Mouse (Mus musculus): Measurements from ENCODE around the gene Slc30a2. TPM values are rescaled to one million over a fixed set of nuclear protein-coding genes. Genes with fewer than 3 reads are reported as not detected.

The Slc30a2 gene
- polyA plus RNA-seq, 1 experiment: 0.05 TPM

DNA sequence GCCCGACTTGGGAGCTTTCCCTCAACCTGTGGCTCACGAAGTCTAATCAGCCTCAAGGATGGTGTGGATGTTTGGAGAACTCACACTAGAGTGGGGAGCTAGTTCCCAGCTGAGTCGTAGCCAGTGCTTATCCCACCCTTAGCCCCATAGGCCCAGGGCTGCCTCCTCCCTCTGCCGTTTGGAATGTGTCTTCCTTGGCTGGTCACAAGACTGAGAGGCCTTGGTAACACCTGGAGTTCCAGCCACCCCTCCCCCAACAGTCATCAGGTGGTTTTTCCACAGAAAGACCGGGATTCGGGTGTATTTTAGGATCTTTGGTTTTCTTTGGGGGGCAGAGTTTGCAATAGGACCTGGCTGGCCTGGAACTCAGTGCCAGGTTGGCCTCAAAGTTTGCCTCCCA lies 7.7 kb downstream of the Slc30a2 start:
- TF ChIP-seq POLR2A (IDR thresholded peaks at IDR 0.05; ENCODE audit: borderline replicate concordance, extremely low read depth, insufficient read depth, insufficient read length, poor library complexity, severe bottlenecking) (no peak), CTCF (IDR thresholded peaks at IDR 0.05; ENCODE audit: borderline replicate concordance, extremely low read depth, insufficient read depth, insufficient read length) (no peak)

DNA sequence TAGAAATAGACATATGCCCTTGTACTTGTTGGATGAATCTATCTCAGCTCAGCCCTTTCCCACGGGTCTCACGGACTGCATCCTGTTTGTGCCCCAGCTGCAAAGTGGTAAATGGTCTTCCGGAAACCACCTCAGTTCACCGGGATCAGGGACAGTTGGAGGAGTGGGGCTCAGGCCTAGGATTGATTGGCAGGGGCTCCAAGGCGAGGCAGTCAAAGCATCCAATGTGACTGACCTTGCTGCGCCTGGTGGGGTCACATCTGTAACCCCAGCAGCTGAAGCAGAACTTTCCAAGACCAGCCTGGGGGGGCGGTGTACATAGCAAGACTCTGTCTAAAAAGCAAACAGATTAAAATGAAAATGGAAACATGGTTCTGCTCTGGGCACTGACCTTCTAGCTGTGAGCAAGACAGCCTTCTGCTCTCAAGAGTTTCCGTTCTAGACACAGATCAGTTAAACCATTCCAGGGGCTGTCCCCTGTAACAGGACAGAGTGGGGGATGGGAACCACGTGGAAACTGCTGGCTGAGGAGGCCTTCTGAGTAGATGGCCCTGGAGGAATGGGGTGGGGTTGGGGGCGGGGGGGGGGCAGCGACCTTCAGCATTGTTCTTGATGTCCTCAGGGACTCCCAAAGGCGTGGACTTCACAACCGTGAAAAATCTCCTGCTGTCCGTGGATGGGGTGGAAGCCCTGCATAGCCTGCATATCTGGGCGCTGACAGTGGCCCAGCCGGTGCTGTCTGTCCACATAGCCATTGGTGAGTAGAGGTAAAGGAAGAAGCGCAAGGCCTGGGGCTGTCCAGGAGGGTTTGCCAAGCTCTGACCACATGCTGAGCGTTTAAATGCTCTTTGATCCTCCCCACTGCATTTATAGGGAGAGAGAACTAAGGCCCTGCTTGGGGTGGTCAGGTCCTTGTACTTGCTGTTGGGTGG lies 8.6 kb downstream of the Slc30a2 start:
- TF ChIP-seq CTCF (IDR thresholded peaks at IDR 0.05; ENCODE audit: borderline replicate concordance, extremely low read depth, insufficient read depth, insufficient read length) (no peak), POLR2A (IDR thresholded peaks at IDR 0.05; ENCODE audit: borderline replicate concordance, extremely low read depth, insufficient read depth, insufficient read length, poor library complexity, severe bottlenecking) (no peak)
- DNase-seq (ENCODE audit: low read depth): no peak

More for the DNA sequence above, 7.7 kb downstream of the Slc30a2 start:
- DNase-seq (ENCODE audit: low read depth): no peak

DNA sequence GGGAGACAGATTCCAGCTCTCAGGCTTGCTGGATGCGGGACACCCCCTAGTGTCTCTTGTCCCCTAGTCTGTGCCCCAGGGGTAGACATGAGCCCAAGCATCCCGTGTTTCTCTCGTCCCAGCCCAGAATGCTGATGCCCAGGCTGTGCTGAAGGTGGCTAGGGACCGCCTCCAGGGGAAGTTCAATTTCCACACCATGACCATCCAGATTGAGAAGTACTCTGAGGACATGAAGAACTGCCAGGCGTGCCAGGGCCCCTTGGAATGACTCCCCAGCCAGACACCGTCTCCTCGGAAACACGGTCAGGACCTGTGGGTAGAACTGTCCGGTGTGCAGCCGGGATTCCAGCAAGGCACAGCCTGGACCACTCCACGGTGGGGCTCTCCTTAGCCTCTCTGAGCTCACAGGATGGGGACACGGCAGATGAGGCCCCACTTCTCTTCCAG lies 9.3 kb downstream of the Slc30a2 start:
- TF ChIP-seq POLR2A (IDR thresholded peaks at IDR 0.05; ENCODE audit: borderline replicate concordance, extremely low read depth, insufficient read depth, insufficient read length, poor library complexity, severe bottlenecking): no peak
- no peak for TF ChIP-seq CTCF (IDR thresholded peaks at IDR 0.05; ENCODE audit: borderline replicate concordance, extremely low read depth, insufficient read depth, insufficient read length)
- DNase-seq (ENCODE audit: low read depth): no peak

DNA sequence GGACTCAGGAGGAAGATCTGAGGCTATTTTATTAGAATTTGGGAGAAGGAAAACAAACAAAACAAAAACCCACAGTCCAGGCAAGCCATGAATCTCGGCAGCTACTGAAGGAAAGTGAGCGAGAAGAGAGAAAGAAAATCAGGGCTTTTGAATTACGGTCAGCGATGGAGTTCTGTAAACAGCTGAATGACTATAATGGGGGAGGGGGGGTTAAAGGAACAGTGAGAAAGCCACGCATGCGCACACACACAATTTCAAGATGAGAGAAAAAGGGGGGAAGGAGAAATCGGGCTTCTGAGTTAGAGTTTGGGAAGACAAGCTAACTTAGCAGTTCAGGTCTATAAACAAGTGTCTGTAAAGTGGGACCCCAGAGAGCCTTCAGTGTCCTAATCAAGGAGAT lies 9.9 kb downstream of the Slc30a2 start:
- no peak for TF ChIP-seq POLR2A (IDR thresholded peaks at IDR 0.05; ENCODE audit: borderline replicate concordance, extremely low read depth, insufficient read depth, insufficient read length, poor library complexity, severe bottlenecking)
- no peak for TF ChIP-seq CTCF (IDR thresholded peaks at IDR 0.05; ENCODE audit: borderline replicate concordance, extremely low read depth, insufficient read depth, insufficient read length)
- DNase-seq (ENCODE audit: low read depth): no peak

DNA sequence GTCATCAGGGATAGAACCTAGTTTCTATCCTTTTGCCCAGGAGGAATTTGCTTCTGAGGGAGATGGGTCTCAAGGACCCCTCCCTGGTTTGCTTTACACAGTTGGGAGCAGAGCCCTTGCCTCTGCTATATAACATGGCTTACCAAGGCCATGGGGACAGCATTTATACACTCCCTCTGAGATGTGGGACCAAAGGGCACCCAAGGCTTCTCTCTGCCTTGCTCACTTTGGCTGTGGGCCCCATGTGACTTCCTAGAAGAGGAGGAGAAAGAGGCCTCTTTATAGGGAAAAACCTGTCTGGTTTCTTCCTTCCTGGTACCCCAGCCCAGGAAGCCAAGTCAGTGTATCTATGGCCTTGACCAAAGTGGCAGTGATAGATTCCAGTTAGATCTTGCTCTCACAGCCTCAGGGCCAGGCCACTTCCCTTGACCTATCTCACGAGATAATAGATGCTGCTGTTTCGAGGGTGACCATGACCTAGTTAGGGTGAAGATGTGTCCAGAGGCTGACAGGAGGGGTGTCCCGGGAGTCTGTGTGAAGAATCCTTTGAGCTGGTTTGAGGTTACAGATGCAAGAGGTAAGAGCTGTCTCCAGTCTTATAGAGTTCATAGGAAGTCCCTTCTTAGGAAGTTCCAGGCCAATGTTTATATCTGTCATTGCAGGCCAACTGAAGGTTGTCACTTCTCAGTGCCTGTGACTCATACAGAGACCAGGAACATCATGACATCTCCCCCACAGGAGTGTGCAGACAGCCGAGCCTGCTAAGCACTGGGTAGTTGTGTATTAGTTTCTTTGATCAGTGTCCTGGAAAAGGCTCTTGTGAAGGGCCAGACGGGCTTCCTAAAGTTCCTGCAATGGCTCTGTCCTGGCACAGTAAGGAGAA lies 10.8 kb downstream of the Slc30a2 start:
- DNase-seq (ENCODE audit: low read depth): no peak
- TF ChIP-seq POLR2A (IDR thresholded peaks at IDR 0.05; ENCODE audit: borderline replicate concordance, extremely low read depth, insufficient read depth, insufficient read length, poor library complexity, severe bottlenecking): no peak

DNA sequence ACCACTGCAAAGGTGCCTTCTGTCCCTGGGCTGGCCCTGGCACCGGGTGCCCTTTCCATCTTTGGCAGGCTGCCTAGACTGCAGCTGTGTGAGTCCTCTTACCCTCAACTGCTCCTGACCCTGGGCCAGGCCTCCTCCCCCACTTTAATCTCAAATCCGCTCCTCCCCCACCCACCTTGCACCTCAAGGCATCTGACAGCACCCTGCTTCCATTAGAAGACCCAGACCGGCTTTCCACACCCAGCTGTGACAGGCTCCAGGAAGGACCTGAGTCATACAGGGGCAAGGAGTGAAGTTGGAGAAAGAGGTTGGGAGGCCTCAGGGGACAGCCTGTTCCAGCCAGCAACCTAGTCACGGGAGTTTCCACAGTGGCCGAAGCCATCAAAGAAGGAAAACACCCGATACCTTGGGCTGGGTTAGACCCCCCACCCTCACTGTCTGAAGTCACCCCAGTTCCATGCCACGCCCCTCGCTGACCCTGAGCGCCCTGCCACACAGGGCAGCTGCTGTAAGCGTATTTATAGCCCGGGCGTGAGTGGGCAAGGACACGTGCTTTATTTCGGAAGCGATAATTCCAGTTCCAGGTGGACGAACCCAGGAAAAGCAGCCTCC lies 13.0 kb downstream of the Slc30a2 start:
- no peak for DNase-seq (ENCODE audit: low read depth)
- TF ChIP-seq CTCF (IDR thresholded peaks at IDR 0.05; ENCODE audit: borderline replicate concordance, extremely low read depth, insufficient read depth, insufficient read length) (no peak), POLR2A (IDR thresholded peaks at IDR 0.05; ENCODE audit: borderline replicate concordance, extremely low read depth, insufficient read depth, insufficient read length, poor library complexity, severe bottlenecking) (no peak)

DNA sequence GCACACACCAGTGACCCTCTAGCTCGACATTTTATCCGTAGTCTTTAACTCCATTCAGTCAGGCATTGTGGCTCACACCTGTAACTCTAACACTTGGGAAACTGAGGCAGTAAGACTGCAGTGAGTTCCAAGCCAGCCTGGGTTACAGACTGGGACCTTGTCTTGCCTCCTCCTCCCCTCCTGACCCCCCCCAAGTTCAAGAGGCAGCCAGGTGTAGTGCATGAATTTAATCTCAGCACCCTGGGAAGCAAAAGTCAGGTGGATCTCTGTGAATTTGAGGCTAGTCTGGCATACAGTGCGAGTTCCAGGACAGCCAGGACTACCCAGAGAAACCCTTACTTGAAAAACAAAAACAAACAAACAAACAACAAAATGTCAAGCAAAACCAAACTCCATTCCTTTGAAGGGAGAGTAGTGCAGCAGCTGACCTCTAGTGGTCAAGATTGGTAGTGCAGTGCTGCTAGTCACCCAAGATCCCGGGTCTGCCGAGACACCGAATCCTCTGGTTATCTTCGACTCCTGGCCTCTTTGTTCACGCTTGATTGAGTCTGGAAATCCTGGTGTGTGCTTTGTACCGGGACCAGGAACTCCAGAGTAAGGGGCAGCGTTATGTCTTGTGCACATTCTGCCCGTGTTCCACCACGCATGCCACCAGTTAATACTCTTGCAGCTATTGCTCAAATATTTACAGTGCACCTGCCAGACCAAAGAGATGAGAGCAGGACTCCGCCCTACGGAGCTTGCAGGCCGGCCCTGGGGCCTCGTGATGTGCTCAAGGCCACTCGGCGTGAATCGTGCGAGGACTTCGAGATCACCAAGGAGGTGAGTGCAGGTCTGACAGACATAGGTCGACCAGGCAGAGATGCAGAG lies 13.8 kb downstream of the Slc30a2 start:
- peak; percentile 91 for TF ChIP-seq CTCF (IDR thresholded peaks at IDR 0.05; ENCODE audit: borderline replicate concordance, extremely low read depth, insufficient read depth, insufficient read length)
- no peak for TF ChIP-seq POLR2A (IDR thresholded peaks at IDR 0.05; ENCODE audit: borderline replicate concordance, extremely low read depth, insufficient read depth, insufficient read length, poor library complexity, severe bottlenecking)
- DNase-seq (ENCODE audit: low read depth): peak; percentile 88

DNA sequence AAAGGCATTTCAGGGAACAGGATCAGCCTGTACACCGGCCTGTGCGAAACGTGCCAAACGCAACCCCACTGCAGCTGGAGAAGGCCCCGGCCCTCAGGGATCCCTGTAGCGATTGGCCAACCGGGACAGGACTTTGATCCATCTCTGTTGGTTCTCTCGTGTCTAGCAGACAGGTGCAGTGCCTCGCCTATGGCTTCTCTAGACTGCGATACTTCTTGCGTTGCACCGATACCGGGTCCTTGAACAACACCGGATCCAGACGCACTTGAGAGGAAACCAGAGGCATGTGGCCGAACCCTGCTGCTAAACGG lies 14.4 kb downstream of the Slc30a2 start:
- no peak for DNase-seq (ENCODE audit: low read depth)
- no peak for TF ChIP-seq POLR2A (IDR thresholded peaks at IDR 0.05; ENCODE audit: borderline replicate concordance, extremely low read depth, insufficient read depth, insufficient read length, poor library complexity, severe bottlenecking)
- TF ChIP-seq CTCF (IDR thresholded peaks at IDR 0.05; ENCODE audit: borderline replicate concordance, extremely low read depth, insufficient read depth, insufficient read length): no peak

DNA sequence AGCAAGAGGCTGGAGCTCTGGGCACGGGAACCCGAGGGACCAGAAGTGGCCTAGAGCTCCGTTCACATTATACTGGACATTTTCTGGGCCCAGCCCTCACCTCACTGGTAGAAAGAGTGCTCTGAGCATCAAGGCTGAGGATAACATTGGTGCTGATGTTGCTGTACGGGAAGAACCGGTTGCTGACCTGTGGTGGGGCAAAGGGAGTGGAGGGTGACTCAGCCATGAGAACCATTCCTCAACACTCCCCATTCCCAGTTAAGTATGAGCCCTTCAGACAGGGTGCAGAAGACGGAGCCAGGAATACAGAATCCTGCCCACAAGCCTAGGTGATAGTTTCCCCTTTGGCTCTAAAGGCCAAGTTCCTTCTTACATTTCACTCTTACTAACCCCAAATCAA lies 16.7 kb downstream of the Slc30a2 start:
- no peak for DNase-seq (ENCODE audit: low read depth)
- TF ChIP-seq CTCF (IDR thresholded peaks at IDR 0.05; ENCODE audit: borderline replicate concordance, extremely low read depth, insufficient read depth, insufficient read length): no peak
- TF ChIP-seq POLR2A (IDR thresholded peaks at IDR 0.05; ENCODE audit: borderline replicate concordance, extremely low read depth, insufficient read depth, insufficient read length, poor library complexity, severe bottlenecking): no peak

DNA sequence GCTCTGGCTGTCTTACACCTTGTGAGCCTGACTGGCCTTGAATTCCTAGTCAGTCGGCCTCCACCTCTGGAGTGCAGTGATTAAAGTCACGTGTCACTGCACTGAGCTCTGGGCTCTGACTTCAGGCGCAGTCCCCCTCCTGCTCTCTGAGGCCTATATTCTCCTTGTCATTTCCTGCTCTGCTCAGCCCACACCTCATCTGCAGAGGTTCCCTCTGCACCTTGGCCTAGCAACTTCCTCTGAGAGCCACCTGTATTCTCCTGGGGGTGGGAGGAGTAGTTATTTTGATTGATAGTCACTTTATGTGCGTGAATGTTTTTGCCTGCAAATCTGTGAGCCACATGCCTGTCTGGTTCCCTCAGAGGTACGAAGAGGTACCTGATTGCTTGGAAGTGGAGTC lies 18.2 kb downstream of the Slc30a2 start:
- peak; percentile 24 for DNase-seq (ENCODE audit: low read depth)
- TF ChIP-seq CTCF (IDR thresholded peaks at IDR 0.05; ENCODE audit: borderline replicate concordance, extremely low read depth, insufficient read depth, insufficient read length) (no peak), POLR2A (IDR thresholded peaks at IDR 0.05; ENCODE audit: borderline replicate concordance, extremely low read depth, insufficient read depth, insufficient read length, poor library complexity, severe bottlenecking) (no peak)
